Mouse (Mus musculus) thymus, adult 2 months (tissue): ENCODE results near the gene Sypl2. TPM values are rescaled to one million over a fixed set of nuclear protein-coding genes. Genes with fewer than 3 reads are reported as not detected.

Experiments used
- DNase-seq: peaks from one replicate; pipeline ENCODE4 v3.0.0; 2021
- H3K27ac ChIP-seq: fragments of 200-500 bp; 2 replicates; pipeline ENCODE4 v1.5.1; 2012; ENCODE audit warnings: low read length, control low read depth; ENCODE audit not compliant: control insufficient read depth, insufficient read depth
- H3K27me3 ChIP-seq: fragments of 200-500 bp; 2 replicates; pipeline ENCODE4 v1.6.1; 2012; ENCODE audit warnings: mild to moderate bottlenecking, low read length, moderate library complexity, mixed read lengths; ENCODE audit not compliant: control insufficient read depth, insufficient read depth
- H3K36me3 ChIP-seq: fragments of 200-500 bp; 2 replicates; pipeline ENCODE4 v1.6.1; 2012; ENCODE audit warnings: mild to moderate bottlenecking, low read length, moderate library complexity; ENCODE audit not compliant: control insufficient read depth, insufficient read depth
- H3K4me1 ChIP-seq: fragments of 200-500 bp; replicated peaks from 2 replicates; pipeline ENCODE4 v1.6.1; 2012; ENCODE audit warnings: low read length; ENCODE audit not compliant: control insufficient read depth, insufficient read depth
- H3K4me3 ChIP-seq: fragments of 200-500 bp; 2 replicates; pipeline ENCODE4 v1.5.1; 2012; ENCODE audit warnings: mild to moderate bottlenecking, low read length, control low read depth, moderate library complexity; ENCODE audit not compliant: control insufficient read depth, insufficient read depth
- CTCF ChIP-seq: fragments of 200-500 bp; IDR thresholded peaks from 2 replicates; pipeline ENCODE4 v1.5.1; 2012; ENCODE audit warnings: mild to moderate bottlenecking, control low read depth, low read length, moderate library complexity, borderline replicate concordance; ENCODE audit not compliant: control insufficient read depth, poor library complexity, insufficient read depth; ENCODE audit errors: extremely low read depth
- POLR2A ChIP-seq: fragments of 200-500 bp; IDR thresholded peaks from 2 replicates; pipeline ENCODE4 v1.6.1; 2012; ENCODE audit warnings: mild to moderate bottlenecking, low read length, control low read depth, moderate library complexity; ENCODE audit not compliant: control insufficient read depth, poor library complexity, insufficient read depth; ENCODE audit errors: extremely low read depth
- WGBS: fragments of 180-500 bp; shearing (Covaris S2); methylation state at CpG from one replicate; pipeline ENCODE4 v1.1.7; 2018; 5-methylcytosine and 5-hydroxymethylcytosine counted together
- polyA plus RNA-seq: library from polyadenylated mRNA; depleted of rRNA; stranded (reverse); fragments of >200 nt; gene quantifications from 2 replicates; pipeline ENCODE4 v1.2.3, GENCODE M21; 2012

Sypl2 gene
- polyA plus RNA-seq, 1 experiment: 0.40 TPM

GRCm38 (mm10) chr3:108214734-108215133, 11.7 kb downstream of the Sypl2 start:
- Histone ChIP-seq H3K4me3 (no peak overlapping the region), H3K27ac (no peak overlapping the region), H3K4me1 (peaks cover 4% of the 10 kb centered on the region), H3K36me3 (no peaks in the 10 kb centered on the region), H3K27me3 (no peaks in the 10 kb centered on the region)
- no peak for DNase-seq
- WGBS: 15% methylated on average over 5 of the region's 5 CpGs
- no peak for TF ChIP-seq POLR2A
- TF ChIP-seq CTCF: no peak

GRCm38 (mm10) chr3:108212406-108212805, 14.0 kb downstream of the Sypl2 start:
- Histone ChIP-seq H3K27me3 (no peaks in the 10 kb centered on the region), H3K4me1 (peaks cover 13% of the 10 kb centered on the region), H3K27ac (no peak overlapping the region), H3K4me3 (no peak overlapping the region), H3K36me3 (no peaks in the 10 kb centered on the region)
- WGBS: 87% methylated on average over 8 of the region's 8 CpGs
- TF ChIP-seq CTCF (no peak), POLR2A (no peak)
- no peak for DNase-seq

GRCm38 (mm10) chr3:108211845-108212244, 14.6 kb downstream of the Sypl2 start:
- Histone ChIP-seq H3K36me3 (no peaks in the 10 kb centered on the region), H3K27me3 (no peaks in the 10 kb centered on the region), H3K27ac (no peak overlapping the region), H3K4me3 (no peak overlapping the region), H3K4me1 (peaks cover 13% of the 10 kb centered on the region)
- TF ChIP-seq CTCF (no peak), POLR2A (no peak)
- WGBS: 91% methylated on average over 6 of the region's 6 CpGs
- no peak for DNase-seq

GRCm38 (mm10) chr3:108210771-108211139, 15.7 kb downstream of the Sypl2 start, which contains the start of gene Atxn7l2:
Atxn7l2 (minus strand) TSS chr3:108210934.
- 2% methylated on average over 14 of the region's 14 CpGs for WGBS
- Histone ChIP-seq H3K36me3 (no peaks in the 10 kb centered on the region), H3K27ac (peak within 1 kb of the TSS; percentile 74), H3K4me3 (peak within 1 kb of the TSS; percentile 66), H3K27me3 (no peaks in the 10 kb centered on the region), H3K4me1 (peaks cover 13% of the 10 kb centered on the region)
- DNase-seq: no peak
- peak; percentile 73 for TF ChIP-seq CTCF
- TF ChIP-seq POLR2A: no peak

GRCm38 (mm10) chr3:108209946-108210770, 16.3 kb downstream of the Sypl2 start:
- DNase-seq: peak; percentile 90
- Histone ChIP-seq H3K27me3 (no peaks in the 10 kb centered on the region), H3K36me3 (no peaks in the 10 kb centered on the region), H3K27ac (peak overlapping the region; percentile 74), H3K4me3 (peak overlapping the region; percentile 66), H3K4me1 (peaks cover 13% of the 10 kb centered on the region)
- TF ChIP-seq CTCF: no peak
- peak; percentile 78 for TF ChIP-seq POLR2A
- under 1% methylated on average over 68 of the region's 72 CpGs for WGBS

- no peak overlapping the region for H3K27ac ChIP-seq
- H3K27me3 ChIP-seq: no peaks in the 10 kb centered on the region
- 10% methylated on average over 8 of the region's 8 CpGs for WGBS
- peaks cover 13% of the 10 kb centered on the region for H3K4me1 ChIP-seq
- no peak for DNase-seq
- TF ChIP-seq POLR2A (no peak), CTCF (no peak)
- H3K36me3 ChIP-seq: no peaks in the 10 kb centered on the region
- H3K4me3 ChIP-seq: peak overlapping the region; percentile 66
Observed at GRCm38 (mm10) chr3:108209536-108209935, 16.9 kb downstream of the Sypl2 start.

- no peak overlapping the region for H3K27ac ChIP-seq
- H3K36me3 ChIP-seq: no peaks in the 10 kb centered on the region
- WGBS: 93% methylated on average over 3 of the region's 3 CpGs
- H3K27me3 ChIP-seq: no peaks in the 10 kb centered on the region
- peaks cover 13% of the 10 kb centered on the region for H3K4me1 ChIP-seq
- TF ChIP-seq CTCF (no peak), POLR2A (no peak)
- H3K4me3 ChIP-seq: no peak overlapping the region
- DNase-seq: no peak
Observed at GRCm38 (mm10) chr3:108209001-108209400, 17.4 kb downstream of the Sypl2 start.
